Mouse (Mus musculus): Measurements from ENCODE around the gene Mif. TPM values are rescaled to one million over a fixed set of nuclear protein-coding genes. Genes with fewer than 3 reads are reported as not detected.

The Mif gene
- polyA plus RNA-seq, 1 experiment = 261 TPM

DNA sequence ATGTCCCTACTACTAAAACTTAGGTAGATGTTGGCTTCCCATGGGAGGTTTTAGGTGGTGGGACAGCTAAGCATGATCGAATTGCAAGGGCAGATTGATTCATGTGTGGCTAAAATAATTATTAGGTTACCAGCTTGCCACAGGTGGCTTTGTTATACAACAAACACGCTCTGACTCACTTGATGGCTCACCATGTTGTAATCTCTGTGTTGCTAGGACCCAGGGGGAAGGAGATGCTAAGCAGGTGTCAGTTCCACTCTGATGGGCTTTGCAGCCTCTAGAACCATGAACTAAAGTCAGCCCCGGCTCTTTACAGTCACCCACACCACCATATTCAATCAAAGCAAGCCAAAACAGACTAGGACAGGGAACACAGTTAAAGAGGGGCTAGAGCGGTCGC is 40.2 kb downstream of the Mif start:
- H3K36me3 ChIP-seq (ENCODE audit: control insufficient read depth, insufficient read depth, low read length) = no peaks in the 10 kb centered on the region
- H3K27me3 ChIP-seq (ENCODE audit: control insufficient read depth, insufficient read depth, low read length) = no peaks in the 10 kb centered on the region
- peak overlapping the region; percentile 76 for H3K4me3 ChIP-seq (ENCODE audit: control insufficient read depth, low read depth, low read length)
- TF ChIP-seq CTCF (IDR thresholded peaks at IDR 0.05; ENCODE audit: control insufficient read depth, insufficient read depth, insufficient replicate concordance, low read depth, low read length) = no peak
- TF ChIP-seq POLR2A (IDR thresholded peaks at IDR 0.05; ENCODE audit: control insufficient read depth, low read depth, low read length) = no peak
- H3K4me1 ChIP-seq (ENCODE audit: control insufficient read depth, insufficient read depth, low read length) = no peaks in the 10 kb centered on the region
- no peak overlapping the region for H3K27ac ChIP-seq (ENCODE audit: control insufficient read depth, insufficient read depth, low read depth, low read length)

DNA sequence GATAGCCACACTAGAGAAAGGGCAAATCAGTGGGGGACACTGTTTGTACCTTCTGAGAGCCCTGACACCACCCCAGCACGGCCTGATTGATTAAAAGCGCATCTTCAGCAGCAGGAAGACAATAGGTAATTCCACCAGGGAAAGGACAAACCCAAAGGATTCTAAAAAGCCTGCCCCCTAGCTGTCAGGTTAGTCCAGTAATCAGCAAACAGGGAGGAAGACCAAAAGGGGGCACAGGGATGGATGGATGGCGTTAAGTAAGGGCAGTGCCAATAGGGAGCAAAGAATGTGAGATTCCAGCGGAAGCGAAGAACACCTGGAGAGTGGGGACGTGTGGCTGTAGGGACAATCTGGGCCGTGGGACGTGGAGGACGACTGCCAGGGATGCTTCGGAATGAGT is 41.4 kb downstream of the Mif start:
- Histone ChIP-seq H3K36me3 (ENCODE audit: control insufficient read depth, insufficient read depth, low read length) (no peaks in the 10 kb centered on the region), H3K27ac (ENCODE audit: control insufficient read depth, insufficient read depth, low read depth, low read length) (no peak overlapping the region)
- no peak for TF ChIP-seq POLR2A (IDR thresholded peaks at IDR 0.05; ENCODE audit: control insufficient read depth, low read depth, low read length)
- TF ChIP-seq CTCF (IDR thresholded peaks at IDR 0.05; ENCODE audit: control insufficient read depth, insufficient read depth, insufficient replicate concordance, low read depth, low read length) = no peak

More for the DNA sequence above, 41.4 kb downstream of the Mif start:
- H3K4me3 ChIP-seq (ENCODE audit: control insufficient read depth, low read depth, low read length) = peak overlapping the region; percentile 44
- H3K27me3 ChIP-seq (ENCODE audit: control insufficient read depth, insufficient read depth, low read length) = no peaks in the 10 kb centered on the region
- H3K4me1 ChIP-seq (ENCODE audit: control insufficient read depth, insufficient read depth, low read length) = no peaks in the 10 kb centered on the region

Other genes starting within 250 kb of the Mif start
- 4.0 and 4.7 TPM in 2 replicates for gene Susd2, start 216.2 kb downstream of the Mif start, polyA plus RNA-seq (2012; rRNA removed)
- 19.7 and 20.0 TPM in 2 replicates for gene Cabin1, start 95.9 kb downstream of the Mif start, polyA plus RNA-seq (2012; rRNA removed)
- 310 and 393 TPM in 2 replicates for gene Ddt, start 86.8 kb downstream of the Mif start, polyA plus RNA-seq (2012; rRNA removed)
- gene Gm20441, start 79.3 kb downstream of the Mif start, polyA plus RNA-seq (2012; rRNA removed) = 0.19 TPM in 1 of 2 replicates, not detected in the other
- gene Gstt3, start 78.8 kb downstream of the Mif start, polyA plus RNA-seq (2012; rRNA removed) = 40.0 and 41.9 TPM in 2 replicates
- gene Gstt1, start 61.7 kb downstream of the Mif start, polyA plus RNA-seq (2012; rRNA removed) = 7.0 and 8.9 TPM in 2 replicates
- 500 and 561 TPM in 2 replicates for gene Gstt4, start 37.7 kb downstream of the Mif start, polyA plus RNA-seq (2012; rRNA removed)
- 159 and 168 TPM in 2 replicates for gene Gstt2, start 22.8 kb downstream of the Mif start, polyA plus RNA-seq (2012; rRNA removed)
- gene Derl3, start 33.2 kb upstream of the Mif start, polyA plus RNA-seq (2012; rRNA removed) = 120 and 145 TPM in 2 replicates
- 41.7 and 43.9 TPM in 2 replicates for gene Smarcb1, start 61.4 kb upstream of the Mif start, polyA plus RNA-seq (2012; rRNA removed)
- gene Chchd10, start 72.9 kb upstream of the Mif start, polyA plus RNA-seq (2012; rRNA removed) = 64.5 and 78.9 TPM in 2 replicates
- 6.9 and 7.5 TPM in 2 replicates for gene Mmp11, start 76.3 kb upstream of the Mif start, polyA plus RNA-seq (2012; rRNA removed)
- gene Gm867, start 80.4 kb upstream of the Mif start, polyA plus RNA-seq (2012; rRNA removed) = 1.1 and 1.3 TPM in 2 replicates
- gene Vpreb3, start 82.8 kb upstream of the Mif start, polyA plus RNA-seq (2012; rRNA removed) = 1.2 and 2.3 TPM in 2 replicates
- gene Gm5134, start 94.3 kb upstream of the Mif start, polyA plus RNA-seq (2012; rRNA removed) = 20.6 and 22.2 TPM in 2 replicates
- 3.8 and 4.9 TPM in 2 replicates for gene Zfp280b, start 172.4 kb upstream of the Mif start, polyA plus RNA-seq (2012; rRNA removed)